Mouse (Mus musculus): Measurements from ENCODE around the gene Mcub. TPM values are rescaled to one million over a fixed set of nuclear protein-coding genes. Genes with fewer than 3 reads are reported as not detected.
A peak's percentile ranks its signal among the peaks of the same experiment; 100 is the strongest.

Mcub gene
- polyA plus RNA-seq, 1 experiment from 2014 or later: 2.6 TPM

- Histone ChIP-seq H3K4me1 (no peaks in the 10 kb centered on the region), H3K9me3 (replicated peaks) (no peaks in the 10 kb centered on the region), H3K27me3 (ENCODE audit: low read depth, poor library complexity, severe bottlenecking) (no peaks in the 10 kb centered on the region), H3K4me3 (no peak overlapping the region), H3K27ac (replicated peaks) (no peak overlapping the region), H3K36me3 (peaks cover 31% of the 10 kb centered on the region)
- no peak for DNase-seq (ENCODE audit: low spot score)
- WGBS: 63% methylated on average over 6 of the region's 6 CpGs
These were observed 9.5 kb upstream of the Mcub start for GRCm38 (mm10) chr3:129979510-129979909.

GRCm38 (mm10) chr3:129978716-129979115, 8.7 kb upstream of the Mcub start:
- WGBS: 89% methylated on average over 9 of the region's 9 CpGs
- Histone ChIP-seq H3K4me3 (no peak overlapping the region), H3K27ac (replicated peaks) (no peak overlapping the region), H3K27me3 (ENCODE audit: low read depth, poor library complexity, severe bottlenecking) (no peaks in the 10 kb centered on the region), H3K4me1 (no peaks in the 10 kb centered on the region), H3K36me3 (peaks cover 23% of the 10 kb centered on the region), H3K9me3 (replicated peaks) (no peaks in the 10 kb centered on the region)
- DNase-seq (ENCODE audit: low spot score): no peak

- no peak for DNase-seq (ENCODE audit: low spot score)
- peaks cover 8% of the 10 kb centered on the region for H3K27me3 ChIP-seq (ENCODE audit: low read depth, poor library complexity, severe bottlenecking)
These were observed 6.3 kb upstream of the Mcub start for GRCm38 (mm10) chr3:129976317-129976716.

GRCm38 (mm10) chr3:129970529-129971515, 816 bp upstream of the Mcub start:
- Histone ChIP-seq H3K36me3 (no peaks in the 10 kb centered on the region), H3K4me1 (peaks cover 20% of the 10 kb centered on the region), H3K4me3 (peak overlapping the region; percentile 67), H3K9me3 (replicated peaks) (no peaks in the 10 kb centered on the region), H3K27me3 (ENCODE audit: low read depth, poor library complexity, severe bottlenecking) (peaks cover 46% of the 10 kb centered on the region), H3K27ac (replicated peaks) (no peak overlapping the region)
- WGBS: 22% methylated on average over 19 of the region's 19 CpGs
- DNase-seq (ENCODE audit: low spot score): no peak

More at GRCm38 (mm10) chr3:129976317-129976716, 6.3 kb upstream of the Mcub start:
- Histone ChIP-seq H3K4me1 (0 out of 2 replicates have a peak, but pooled peaks cover under 1% of the 10 kb centered on the region), H3K27ac (replicated peaks) (no peak overlapping the region), H3K4me3 (no peak overlapping the region), H3K36me3 (peaks cover under 1% of the 10 kb centered on the region; the same call in 1 of the 2 replicates), H3K9me3 (replicated peaks) (no peaks in the 10 kb centered on the region)
- WGBS: 88% methylated on average over 5 of the region's 5 CpGs

GRCm38 (mm10) chr3:129969031-129969430, 975 bp downstream of the Mcub start:
- no peak overlapping the region for H3K27ac ChIP-seq (replicated peaks)
- H3K4me1 ChIP-seq: peaks cover 20% of the 10 kb centered on the region
- H3K27me3 ChIP-seq (ENCODE audit: low read depth, poor library complexity, severe bottlenecking): peaks cover 46% of the 10 kb centered on the region
- 34% methylated on average over 10 of the region's 10 CpGs for WGBS
- H3K4me3 ChIP-seq: peak overlapping the region; percentile 67
- no peaks in the 10 kb centered on the region for H3K9me3 ChIP-seq (replicated peaks)
- DNase-seq (ENCODE audit: low spot score): no peak
- no peaks in the 10 kb centered on the region for H3K36me3 ChIP-seq

- peaks cover 20% of the 10 kb centered on the region for H3K4me1 ChIP-seq
- no peaks in the 10 kb centered on the region for H3K9me3 ChIP-seq (replicated peaks)
- no peaks in the 10 kb centered on the region for H3K36me3 ChIP-seq
- DNase-seq (ENCODE audit: low spot score): no peak
- no peak overlapping the region for H3K4me3 ChIP-seq
- peaks cover 46% of the 10 kb centered on the region for H3K27me3 ChIP-seq (ENCODE audit: low read depth, poor library complexity, severe bottlenecking)
- 85% methylated on average over 9 of the region's 9 CpGs for WGBS
- H3K27ac ChIP-seq (replicated peaks): no peak overlapping the region
These were observed 2.1 kb downstream of the Mcub start for GRCm38 (mm10) chr3:129967874-129968273.

- no peak for DNase-seq (ENCODE audit: low spot score)
- Histone ChIP-seq H3K27me3 (ENCODE audit: low read depth, poor library complexity, severe bottlenecking) (peaks cover 22% of the 10 kb centered on the region), H3K27ac (replicated peaks) (no peak overlapping the region), H3K4me3 (no peak overlapping the region), H3K36me3 (no peaks in the 10 kb centered on the region), H3K9me3 (replicated peaks) (no peaks in the 10 kb centered on the region), H3K4me1 (peaks cover 7% of the 10 kb centered on the region)
- WGBS: 91% methylated on average over 8 of the region's 8 CpGs
These were observed 5.3 kb downstream of the Mcub start for GRCm38 (mm10) chr3:129964681-129965080.

GRCm38 (mm10) chr3:129962533-129962932, 7.5 kb downstream of the Mcub start:
- peaks cover under 1% of the 10 kb centered on the region; the same call in 1 of the 2 replicates for H3K27me3 ChIP-seq (ENCODE audit: low read depth, poor library complexity, severe bottlenecking)
- no peaks in the 10 kb centered on the region for H3K9me3 ChIP-seq (replicated peaks)
- H3K36me3 ChIP-seq: no peaks in the 10 kb centered on the region
- H3K4me1 ChIP-seq: no peaks in the 10 kb centered on the region
- no peak overlapping the region for H3K4me3 ChIP-seq
- WGBS: 84% methylated on average over 8 of the region's 8 CpGs
- no peak for DNase-seq (ENCODE audit: low spot score)
- H3K27ac ChIP-seq (replicated peaks): no peak overlapping the region

GRCm38 (mm10) chr3:129953296-129953695, 16.7 kb downstream of the Mcub start:
- Histone ChIP-seq H3K36me3 (no peaks in the 10 kb centered on the region), H3K27me3 (ENCODE audit: low read depth, poor library complexity, severe bottlenecking) (no peaks in the 10 kb centered on the region), H3K4me1 (no peaks in the 10 kb centered on the region), H3K9me3 (replicated peaks) (no peaks in the 10 kb centered on the region), H3K27ac (replicated peaks) (no peak overlapping the region), H3K4me3 (no peak overlapping the region)
- 84% methylated on average over 4 of the region's 4 CpGs for WGBS
- no peak for DNase-seq (ENCODE audit: low spot score)

GRCm38 (mm10) chr3:129949158-129949773, 20.7 kb downstream of the Mcub start:
- Histone ChIP-seq H3K4me1 (no peaks in the 10 kb centered on the region), H3K27ac (replicated peaks) (no peak overlapping the region), H3K4me3 (no peak overlapping the region), H3K9me3 (replicated peaks) (no peaks in the 10 kb centered on the region), H3K27me3 (ENCODE audit: low read depth, poor library complexity, severe bottlenecking) (no peaks in the 10 kb centered on the region), H3K36me3 (no peaks in the 10 kb centered on the region)
- 87% methylated on average over 5 of the region's 5 CpGs for WGBS
- DNase-seq (ENCODE audit: low spot score): no peak

GRCm38 (mm10) chr3:129948359-129948758, 21.6 kb downstream of the Mcub start:
- 90% methylated on average over 5 of the region's 5 CpGs for WGBS

GRCm38 (mm10) chr3:129946217-129946914, 23.6 kb downstream of the Mcub start:
- Histone ChIP-seq H3K9me3 (replicated peaks) (no peaks in the 10 kb centered on the region), H3K36me3 (no peaks in the 10 kb centered on the region), H3K4me3 (no peak overlapping the region), H3K4me1 (no peaks in the 10 kb centered on the region), H3K27me3 (ENCODE audit: low read depth, poor library complexity, severe bottlenecking) (no peaks in the 10 kb centered on the region), H3K27ac (replicated peaks) (no peak overlapping the region)
- no peak for DNase-seq (ENCODE audit: low spot score)
- 78% methylated on average over 5 of the region's 5 CpGs for WGBS

More at GRCm38 (mm10) chr3:129948359-129948758, 21.6 kb downstream of the Mcub start:
- no peaks in the 10 kb centered on the region for H3K36me3 ChIP-seq
- no peak for DNase-seq (ENCODE audit: low spot score)
- H3K4me3 ChIP-seq: no peak overlapping the region
- no peaks in the 10 kb centered on the region for H3K27me3 ChIP-seq (ENCODE audit: low read depth, poor library complexity, severe bottlenecking)
- H3K9me3 ChIP-seq (replicated peaks): no peaks in the 10 kb centered on the region
- no peaks in the 10 kb centered on the region for H3K4me1 ChIP-seq
- H3K27ac ChIP-seq (replicated peaks): no peak overlapping the region

Data from midbrain, embryonic 10.5 days (tissue).